Mouse (Mus musculus): ENCODE measurements around the gene Rhbdl2.

GRCm38 (mm10) chr4:123742891-123743290 lies 44.8 kb upstream of the Rhbdl2 start:
- no peak for TF ChIP-seq CTCF (IDR thresholded peaks at IDR 0.05)
- no peak for TF ChIP-seq EP300 (IDR thresholded peaks at IDR 0.05)
